In genomic region chr17:46555673-46556583, GRCm38 (mm10) we compare ENCODE assay signal across 8 mouse cellular contexts. TPM values are rescaled to one million over a fixed set of nuclear protein-coding genes. Genes with fewer than 3 reads are reported as not detected.
DNase-seq lines count a peak whose midpoint lies in the region; ATAC-seq lines count a peak whose summit lies in the region.

Gene Srf (minus strand): TSS chr17:46556175.

- WGBS in hindbrain, embryonic 15.5 days: under 1% methylated on average over 83 of the region's 87 CpGs

- peak within 1 kb of the TSS; percentile 91 for H3K4me3 ChIP-seq in hindbrain, embryonic 15.5 days

- H3K4me2 ChIP-seq in hindbrain, embryonic 15.5 days: peak within 1 kb of the TSS; percentile 84

- H3K9me3 ChIP-seq in hindbrain, embryonic 15.5 days: no peaks in the 10 kb centered on the region

- peak within 1 kb of the TSS; percentile 95 for H3K27ac ChIP-seq in hindbrain, embryonic 15.5 days (replicated peaks)

- no peaks in the 10 kb centered on the region for H3K27me3 ChIP-seq in hindbrain, embryonic 15.5 days

- H3K4me1 ChIP-seq in hindbrain, embryonic 15.5 days (replicated peaks): peaks cover 40% of the 10 kb centered on the region

- peaks cover 13% of the 10 kb centered on the region for H3K36me3 ChIP-seq in hindbrain, embryonic 15.5 days

- H3K9ac ChIP-seq in hindbrain, embryonic 15.5 days: peak within 1 kb of the TSS; percentile 96

- peak; percentile 96 for ATAC-seq in hindbrain, embryonic 15.5 days (ENCODE audit: low FRiP score, low read depth)

- DNase-seq in T-cell, adult 2 months (ENCODE audit: low spot score): peak; percentile 97
- DNase-seq in cerebellum, postnatal 36 days: peak; percentile 92 to 95
- peak; percentile 97 to 99 for DNase-seq in frontal cortex, postnatal 36 days (ENCODE audit: low spot score in 2 of 2)
- DNase-seq in left cerebral cortex, adult 11 months (ENCODE audit: low spot score): peak; percentile 98
- DNase-seq in lung, postnatal 4 days: peak; percentile 97 to 99
- peak; percentile 92 for DNase-seq in retina, postnatal 7 days (ENCODE audit: low read depth, low spot score)
- DNase-seq in urinary bladder, adult 2 months (ENCODE audit: low spot score): peak; percentile 77

RNA-seq across cellular contexts. Expression of gene Srf, which starts in this region (rescaled TPM):
- polyA plus RNA-seq in hindbrain, embryonic 15.5 days (2015; fragmentation: Nextera tagmentation; extraction: Ambion mirVana): 2.7 and 4.5 TPM in 2 replicates
- polyA plus RNA-seq in urinary bladder, adult 2 months (2012; rRNA removed): 122 and 145 TPM in 2 replicates

Comparison
In these comparisons a context has a peak if more than half of its experiments do, and no peak if none do; other contexts are left out.
1. Peak in every context shown above with its lines: DNase-seq, ATAC-seq, H3K4me3 ChIP-seq and H3K27ac ChIP-seq.
2. RNA of gene Srf (polyA plus RNA-seq): 122 to 145 TPM in urinary bladder, adult 2 months; 2.7 to 4.5 TPM in hindbrain, embryonic 15.5 days; every median in the first group is over 10 times any median in the second.